Mouse (Mus musculus): ENCODE measurements around the gene Foxr2. TPM values are rescaled to one million over a fixed set of nuclear protein-coding genes. Genes with fewer than 3 reads are reported as not detected.

The Foxr2 gene
- polyA plus RNA-seq (2021; fragmentation: Nextera tagmentation), result 0.14 and 0.16 TPM in 2 replicates
- long read RNA-seq, experiment 1, result 0 reads
- long read RNA-seq, experiment 2, partial matches to known transcripts, result 0 of 1 reads
- long read RNA-seq, experiment 2, other reads (novel, unspliced or antisense), result 1 of 1 reads

DNA sequence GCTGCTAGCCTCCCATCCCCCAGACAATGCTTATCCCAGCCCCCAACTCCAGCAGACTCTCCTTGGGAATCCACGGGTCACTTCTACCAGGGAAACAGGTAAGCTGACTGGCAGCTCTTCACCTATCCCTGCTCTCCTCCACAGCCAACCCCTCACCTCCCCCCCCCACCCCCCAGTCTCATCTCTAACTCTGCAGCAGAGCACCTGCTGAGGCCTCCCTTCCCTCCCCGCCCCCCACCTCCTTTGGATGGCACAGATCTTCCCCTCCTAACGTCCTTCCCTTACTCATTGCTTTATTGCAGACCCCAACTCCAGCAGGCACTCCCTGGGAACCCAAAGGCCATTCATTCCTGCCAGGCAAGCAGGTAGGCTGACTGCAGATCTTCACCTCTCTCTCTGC is at the start of gene Foxr2:
Gene Foxr2 (plus strand): TSS at position 301 of the 400 bp plus-strand sequence.

DNA sequence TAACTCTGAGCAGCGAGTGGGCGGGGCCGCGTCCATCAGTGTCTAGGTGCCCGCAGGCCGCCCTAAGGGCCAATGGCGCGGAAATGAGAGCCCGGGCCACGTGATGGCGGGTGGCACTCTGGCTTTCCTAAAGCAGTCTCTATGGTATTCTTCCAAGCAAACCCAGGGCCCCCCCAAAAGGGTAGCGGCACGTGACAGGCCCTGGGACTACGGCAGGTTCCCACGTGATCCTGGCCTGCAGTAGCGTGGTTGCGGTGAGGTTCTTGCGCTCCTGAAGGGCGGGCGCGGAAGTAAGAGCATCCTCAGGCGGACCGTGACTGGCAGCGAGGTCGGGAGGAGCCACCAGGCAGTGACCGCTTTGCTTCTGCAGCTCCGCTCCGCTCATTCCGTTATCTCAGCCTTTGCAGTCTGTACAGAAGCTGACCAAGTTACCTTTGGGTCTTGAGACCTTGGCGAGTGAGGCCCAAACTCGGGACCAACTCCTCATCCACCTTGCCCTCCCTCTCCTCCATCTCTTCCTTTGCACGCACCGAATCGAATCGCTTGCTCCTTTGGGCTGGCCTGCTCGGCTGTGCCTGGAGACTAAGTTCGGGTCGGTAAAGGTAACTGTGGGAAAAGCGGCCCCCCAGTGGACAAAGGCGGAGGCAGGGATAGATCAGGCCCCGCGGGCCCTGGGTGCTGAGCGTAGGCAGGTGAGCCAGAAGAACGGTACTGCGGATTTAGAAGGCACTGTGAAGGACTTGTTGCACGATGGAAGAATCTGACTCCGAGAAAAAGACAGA is 21.3 kb downstream of the Foxr2 start, which contains the start of gene Rragb:
Gene Rragb (plus strand): TSS at position 248 of the 782 bp plus-strand sequence.

Other genes starting within 250 kb of the Foxr2 start
- gene Usp51, start 112.3 kb upstream of the Foxr2 start, polyA plus RNA-seq (2021; fragmentation: Nextera tagmentation), result 0.50 and 0.55 TPM in 2 replicates
- gene Mageh1, start 81.2 kb upstream of the Foxr2 start, polyA plus RNA-seq (2021; fragmentation: Nextera tagmentation), result 8.3 and 9.1 TPM in 2 replicates
- 11.7 and 13.6 TPM in 2 replicates for gene Rragb, start 21.2 kb downstream of the Foxr2 start, polyA plus RNA-seq (2021; fragmentation: Nextera tagmentation)
- gene Klf8, start 118.7 kb downstream of the Foxr2 start, polyA plus RNA-seq (2021; fragmentation: Nextera tagmentation), result 0.58 and 1.2 TPM in 2 replicates